Mouse (Mus musculus) thymus, adult 2 months (tissue): ENCODE measurements around the gene Trip13.

ENCODE experiments used
- CTCF ChIP-seq: fragments of 200-500 bp; IDR thresholded peaks from 2 replicates; pipeline ENCODE4 v1.5.1; 2012; ENCODE audit warnings: mild to moderate bottlenecking, control low read depth, low read length, moderate library complexity, borderline replicate concordance; ENCODE audit not compliant: control insufficient read depth, poor library complexity, insufficient read depth; ENCODE audit errors: extremely low read depth
- POLR2A ChIP-seq: fragments of 200-500 bp; IDR thresholded peaks from 2 replicates; pipeline ENCODE4 v1.6.1; 2012; ENCODE audit warnings: mild to moderate bottlenecking, low read length, control low read depth, moderate library complexity; ENCODE audit not compliant: control insufficient read depth, poor library complexity, insufficient read depth; ENCODE audit errors: extremely low read depth

GRCm38 (mm10) chr13:73970545-73971448, 33.2 kb upstream of the Trip13 start:
- TF ChIP-seq POLR2A (no peak), CTCF (no peak; the same call in 1 of the 2 replicates)
